Mouse (Mus musculus) limb, embryonic 14.5 days (tissue): ENCODE measurements around the gene Slc7a14. TPM values are rescaled to one million over a fixed set of nuclear protein-coding genes. Genes with fewer than 3 reads are reported as not detected.
A peak's percentile ranks its signal among the peaks of the same experiment; 100 is the strongest.

Source experiments
- ATAC-seq: fragments of 200-750 bp; cut with Nextera tagmentation; 2 replicates; pipeline ENCODE4 v1.8.0; 2017; ENCODE audit warnings: low read depth, moderate number of reproducible peaks, moderate TSS enrichment; ENCODE audit not compliant: low FRiP score
- DNase-seq: peaks from one replicate; pipeline ENCODE4 v3.0.0-alpha.2; 2015; ENCODE audit warnings: low spot score
- H3K27ac ChIP-seq: fragments of 300-500 bp; sonication (generic); replicated peaks from 2 replicates; pipeline ENCODE4 v1.5.1; 2014; ENCODE audit warnings: low read depth, mild to moderate bottlenecking, low read length, moderate library complexity, mixed read lengths
- H3K27me3 ChIP-seq: fragments of 300-500 bp; sonication (generic); 2 replicates; pipeline ENCODE4 v1.6.1; 2014; ENCODE audit warnings: low read length, mixed read lengths; ENCODE audit not compliant: control insufficient read depth, insufficient read depth
- H3K36me3 ChIP-seq: fragments of 300-500 bp; sonication (generic); 2 replicates; pipeline ENCODE4 v1.6.1; 2014; ENCODE audit warnings: mild to moderate bottlenecking, low read length, moderate library complexity, mixed read lengths; ENCODE audit not compliant: control insufficient read depth, insufficient read depth
- H3K4me1 ChIP-seq: fragments of 300-500 bp; sonication (generic); 2 replicates; pipeline ENCODE4 v1.6.1; 2014; ENCODE audit warnings: antibody characterized with exemption, low read length, mixed read lengths; ENCODE audit not compliant: control insufficient read depth, insufficient read depth
- H3K4me2 ChIP-seq: fragments of 300-500 bp; sonication (generic); replicated peaks from 2 replicates; pipeline ENCODE4 v1.6.1; 2014; ENCODE audit warnings: low read depth, mild to moderate bottlenecking, low read length, moderate library complexity; ENCODE audit not compliant: severe bottlenecking
- H3K4me3 ChIP-seq: fragments of 300-500 bp; sonication (generic); replicated peaks from 2 replicates; pipeline ENCODE4 v1.5.1; 2014; ENCODE audit warnings: low read length
- H3K9ac ChIP-seq: fragments of 300-500 bp; sonication (generic); 2 replicates; pipeline ENCODE4 v1.6.1; 2014; ENCODE audit warnings: mild to moderate bottlenecking, low read depth, low read length, moderate library complexity; ENCODE audit not compliant: severe bottlenecking
- H3K9me3 ChIP-seq: fragments of 300-500 bp; sonication (generic); 2 replicates; pipeline ENCODE4 v1.6.1; 2016; ENCODE audit warnings: low read length; ENCODE audit not compliant: control insufficient read depth
- POLR2A ChIP-seq: fragments of 200-500 bp; IDR thresholded peaks from 2 replicates; pipeline ENCODE4 v1.8.0; 2012; ENCODE audit warnings: inconsistent platforms, mild to moderate bottlenecking, moderate library complexity, borderline replicate concordance; ENCODE audit not compliant: insufficient read depth, insufficient read length; ENCODE audit errors: extremely low read depth
- WGBS: fragments of 180-500 bp; shearing (Covaris S2); extraction: QIAGEN DNeasy Blood & Tissue Kit; methylation state at CpG from one replicate; pipeline ENCODE4 v1.1.7; 2014; 5-methylcytosine and 5-hydroxymethylcytosine counted together
- polyA plus RNA-seq, 2 experiments: library from polyadenylated mRNA; depleted of rRNA in 1 of 2; stranded (reverse) in 1 of 2; unstranded in 1 of 2; fragments of >200 nt; fragmentation: Nextera tagmentation in 1 of 2; extraction: Ambion mirVana in 1 of 2; gene quantifications; 2 replicates each; pipeline versions ENCODE4 v1.2.1 to v1.2.3; 2012 to 2014

Gene Slc7a14
- polyA plus RNA-seq, 2 experiments = 0.04 TPM; not detected in 1

DNA sequence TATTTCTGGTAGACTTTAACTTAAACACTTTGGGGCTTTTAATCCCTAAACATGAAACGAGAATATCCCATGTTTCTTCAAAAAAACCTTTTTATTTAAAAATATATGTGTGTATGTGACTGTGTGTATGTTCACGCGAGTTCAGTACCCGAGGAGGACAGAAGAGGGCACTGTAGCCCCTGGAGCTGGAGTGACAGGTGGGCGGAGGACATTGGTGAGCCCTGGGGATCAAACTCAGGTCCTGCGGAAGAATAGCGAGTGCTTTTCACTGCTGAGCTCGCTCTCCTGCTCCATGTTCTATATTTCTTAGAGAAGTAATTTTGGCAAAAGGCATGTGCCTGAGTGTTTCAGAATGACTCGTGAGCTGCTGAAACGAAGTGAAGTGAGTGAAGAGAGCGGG, 106.2 kb downstream of the Slc7a14 start:
- Histone ChIP-seq H3K4me3 (no peak overlapping the region), H3K27ac (no peak overlapping the region), H3K4me1 (peaks cover 18% of the 10 kb centered on the region), H3K9me3 (no peaks in the 10 kb centered on the region), H3K4me2 (no peak overlapping the region), H3K9ac (no peak overlapping the region), H3K27me3 (no peaks in the 10 kb centered on the region), H3K36me3 (no peaks in the 10 kb centered on the region)
- DNase-seq (no peak), ATAC-seq (no peak)
- no peak for TF ChIP-seq POLR2A
- WGBS = 89% methylated on average over 11 of the region's 11 CpGs

DNA sequence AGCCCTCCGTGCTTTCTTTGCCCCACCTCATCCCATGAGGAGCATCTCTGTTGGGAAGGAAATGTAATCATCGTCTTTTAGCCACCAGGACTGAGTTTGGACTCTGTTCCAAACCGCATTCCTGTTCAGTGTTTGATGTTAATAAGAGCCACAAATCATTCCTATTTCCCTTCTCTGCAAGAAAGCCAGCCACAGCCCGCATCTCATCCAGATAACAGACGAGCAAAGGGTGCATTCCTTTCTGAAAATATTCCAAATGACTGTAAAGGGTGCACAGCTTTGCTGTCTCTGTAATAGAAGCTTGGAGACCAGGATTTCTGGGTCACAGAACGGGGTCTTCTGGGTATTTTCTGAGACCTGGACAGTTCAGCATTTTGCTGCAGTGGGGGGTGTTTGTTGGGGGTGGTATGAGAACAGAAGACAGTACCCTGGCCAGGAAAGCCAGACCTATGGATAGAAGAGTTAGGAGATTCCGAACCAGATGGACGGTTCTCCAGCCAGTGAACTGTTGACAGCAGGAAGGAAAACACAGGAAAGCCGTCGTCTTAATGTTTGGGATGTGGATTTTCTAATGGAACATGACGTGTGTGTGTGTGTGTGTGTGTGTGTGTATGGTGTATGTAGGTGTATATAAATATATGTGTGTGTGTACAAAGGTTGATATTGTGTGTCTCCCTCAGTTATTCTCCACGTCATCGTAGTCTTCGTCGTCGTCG, 110.9 kb downstream of the Slc7a14 start:
- Histone ChIP-seq H3K4me2 (no peak overlapping the region), H3K36me3 (no peaks in the 10 kb centered on the region), H3K9me3 (no peaks in the 10 kb centered on the region), H3K4me1 (peaks cover 3% of the 10 kb centered on the region; the same call in 1 of the 2 replicates), H3K27ac (no peak overlapping the region), H3K4me3 (no peak overlapping the region), H3K27me3 (no peaks in the 10 kb centered on the region), H3K9ac (no peak overlapping the region)
- no peak for TF ChIP-seq POLR2A
- 67% methylated on average over 17 of the region's 17 CpGs for WGBS
- peak; percentile 47 for DNase-seq
- no peak for ATAC-seq

GRCm38 (mm10) chr3:31191402-31191801, 118.8 kb downstream of the Slc7a14 start:
- Histone ChIP-seq H3K4me2 (peak overlapping the region; percentile 6; the same call in 1 of the 2 replicates), H3K27ac (no peak overlapping the region), H3K9ac (no peak overlapping the region), H3K4me3 (no peak overlapping the region), H3K9me3 (no peaks in the 10 kb centered on the region), H3K27me3 (no peaks in the 10 kb centered on the region), H3K4me1 (peaks cover 5% of the 10 kb centered on the region; the same call in 1 of the 2 replicates), H3K36me3 (no peaks in the 10 kb centered on the region)
- ATAC-seq (no peak; the same call in 1 of the 2 replicates), DNase-seq (peak; percentile 29)
- no peak for TF ChIP-seq POLR2A
- WGBS = 26% methylated on average over 10 of the region's 10 CpGs

DNA sequence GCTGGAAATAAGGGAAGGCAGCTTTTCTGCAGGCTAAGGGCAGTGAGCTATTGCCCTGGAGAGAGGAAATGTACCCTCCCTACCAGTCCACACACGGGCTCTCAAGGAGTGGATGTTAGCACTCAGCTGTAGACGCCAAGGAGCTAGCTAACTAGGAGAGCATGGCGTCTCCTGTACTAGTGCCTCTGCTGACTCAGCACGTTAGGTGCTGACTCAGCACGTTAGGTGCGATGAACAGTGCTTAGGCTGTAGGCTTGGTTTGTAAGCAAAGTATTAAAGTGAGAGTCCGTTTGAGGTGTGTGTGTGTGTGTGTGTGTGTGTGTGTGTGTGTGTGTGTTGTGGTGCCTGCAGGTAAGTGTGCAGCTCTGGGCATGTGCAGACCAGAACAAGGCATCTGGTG, 119.8 kb downstream of the Slc7a14 start:
- TF ChIP-seq POLR2A = no peak
- ATAC-seq = no peak
- H3K4me1 ChIP-seq = peaks cover 5% of the 10 kb centered on the region; the same call in 1 of the 2 replicates
- H3K4me3 ChIP-seq = no peak overlapping the region
- 78% methylated on average over 7 of the region's 7 CpGs for WGBS
- H3K9me3 ChIP-seq = no peaks in the 10 kb centered on the region
- H3K27me3 ChIP-seq = no peaks in the 10 kb centered on the region
- no peaks in the 10 kb centered on the region for H3K36me3 ChIP-seq
- H3K27ac ChIP-seq = no peak overlapping the region
- H3K9ac ChIP-seq = no peak overlapping the region
- DNase-seq = no peak
- no peak overlapping the region for H3K4me2 ChIP-seq

GRCm38 (mm10) chr3:31166365-31166871, 143.8 kb downstream of the Slc7a14 start:
- no peak for TF ChIP-seq POLR2A
- H3K4me3 ChIP-seq = no peak overlapping the region
- H3K27ac ChIP-seq = no peak overlapping the region
- no peaks in the 10 kb centered on the region; the same call in 1 of the 2 replicates for H3K4me1 ChIP-seq
- no peak overlapping the region for H3K4me2 ChIP-seq
- 0 out of 2 replicates have a peak, but pooled peaks have one; percentile 30 for ATAC-seq
- no peaks in the 10 kb centered on the region for H3K27me3 ChIP-seq
- no peaks in the 10 kb centered on the region for H3K9me3 ChIP-seq
- no peaks in the 10 kb centered on the region for H3K36me3 ChIP-seq
- 56% methylated on average over 12 of the region's 12 CpGs for WGBS
- peak; percentile 29 for DNase-seq
- H3K9ac ChIP-seq = no peak overlapping the region
